Mouse (Mus musculus) hindbrain, embryonic 12.5 days (tissue): ENCODE measurements around the gene 9430015G10Rik. TPM values are rescaled to one million over a fixed set of nuclear protein-coding genes. Genes with fewer than 3 reads are reported as not detected.

Experiments used
- ATAC-seq: fragments of 200-750 bp; cut with Nextera tagmentation; 2 replicates; pipeline ENCODE4 v1.8.0; 2017; ENCODE audit warnings: moderate TSS enrichment; ENCODE audit not compliant: low FRiP score
- H3K27ac ChIP-seq: fragments of 300-500 bp; sonication (generic); 2 replicates; pipeline ENCODE4 v1.5.1; 2016; ENCODE audit warnings: mild to moderate bottlenecking
- H3K27me3 ChIP-seq: fragments of 300-500 bp; sonication (generic); 2 replicates; pipeline ENCODE4 v1.6.1; 2016; ENCODE audit warnings: mild to moderate bottlenecking
- H3K36me3 ChIP-seq: fragments of 300-500 bp; sonication (generic); 2 replicates; pipeline ENCODE4 v1.6.1; 2016; ENCODE audit warnings: mild to moderate bottlenecking
- H3K4me1 ChIP-seq: fragments of 300-500 bp; sonication (generic); 2 replicates; pipeline ENCODE4 v1.6.1; 2016
- H3K4me2 ChIP-seq: fragments of 300-500 bp; sonication (generic); replicated peaks from 2 replicates; pipeline ENCODE4 v1.6.1; 2016; ENCODE audit warnings: mild to moderate bottlenecking
- H3K4me3 ChIP-seq: fragments of 300-500 bp; sonication (generic); 2 replicates; pipeline ENCODE4 v1.5.1; 2016; ENCODE audit warnings: mild to moderate bottlenecking
- H3K9ac ChIP-seq: fragments of 300-500 bp; sonication (generic); 2 replicates; pipeline ENCODE4 v1.6.1; 2016; ENCODE audit warnings: mild to moderate bottlenecking, moderate library complexity
- H3K9me3 ChIP-seq: fragments of 300-500 bp; sonication (generic); replicated peaks from 2 replicates; pipeline ENCODE4 v1.6.1; 2016; ENCODE audit warnings: mild to moderate bottlenecking
- WGBS: fragments of 180-500 bp; shearing (Covaris S2); methylation state at CpG from one replicate; pipeline ENCODE4 v1.1.7; 2016; 5-methylcytosine and 5-hydroxymethylcytosine counted together
- polyA plus RNA-seq: library from polyadenylated mRNA; unstranded; fragments of >200 nt; fragmentation: Nextera tagmentation; extraction: Ambion mirVana; gene quantifications from 2 replicates; pipeline ENCODE4 v1.2.1, GENCODE M21; 2016

The 9430015G10Rik gene
- polyA plus RNA-seq, 1 experiment from 2014 or later = 49.6 TPM

GRCm38 (mm10) chr4:156101481-156101903 is 8.3 kb upstream of the 9430015G10Rik start:
- H3K27me3 ChIP-seq = no peaks in the 10 kb centered on the region
- H3K36me3 ChIP-seq = no peaks in the 10 kb centered on the region
- H3K4me3 ChIP-seq = no peak overlapping the region
- no peak for ATAC-seq
- H3K9me3 ChIP-seq = no peaks in the 10 kb centered on the region
- H3K4me1 ChIP-seq = no peaks in the 10 kb centered on the region
- no peak overlapping the region for H3K9ac ChIP-seq
- H3K4me2 ChIP-seq = no peak overlapping the region
- H3K27ac ChIP-seq = no peak overlapping the region
- 47% methylated on average over 3 of the region's 3 CpGs for WGBS

- no peak overlapping the region for H3K27ac ChIP-seq
- ATAC-seq = no peak
- H3K9me3 ChIP-seq = no peaks in the 10 kb centered on the region
- WGBS = 93% methylated on average over 4 of the region's 4 CpGs
- H3K36me3 ChIP-seq = no peaks in the 10 kb centered on the region
- H3K4me1 ChIP-seq = no peaks in the 10 kb centered on the region
- no peak overlapping the region for H3K4me3 ChIP-seq
- H3K27me3 ChIP-seq = no peaks in the 10 kb centered on the region
- no peak overlapping the region for H3K9ac ChIP-seq
- H3K4me2 ChIP-seq = no peak overlapping the region
Observed at GRCm38 (mm10) chr4:156103342-156103741, 6.4 kb upstream of the 9430015G10Rik start.

- no peaks in the 10 kb centered on the region for H3K27me3 ChIP-seq
- peaks cover 7% of the 10 kb centered on the region for H3K4me1 ChIP-seq
- peak overlapping the region; percentile 55 for H3K4me2 ChIP-seq
- H3K9me3 ChIP-seq = no peaks in the 10 kb centered on the region
- H3K27ac ChIP-seq = peak overlapping the region; percentile 79
- H3K4me3 ChIP-seq = peak overlapping the region; percentile 76
- peak overlapping the region; percentile 65 for H3K9ac ChIP-seq
- peak; percentile 42; the same call in 1 of the 2 replicates for ATAC-seq
- H3K36me3 ChIP-seq = no peaks in the 10 kb centered on the region
- 28% methylated on average over 12 of the region's 13 CpGs for WGBS
Observed at GRCm38 (mm10) chr4:156108606-156109546, 906 bp upstream of the 9430015G10Rik start.

- Histone ChIP-seq H3K4me3 (no peak overlapping the region), H3K27ac (no peak overlapping the region), H3K9me3 (no peaks in the 10 kb centered on the region), H3K4me1 (no peaks in the 10 kb centered on the region), H3K27me3 (no peaks in the 10 kb centered on the region), H3K4me2 (no peak overlapping the region), H3K9ac (no peak overlapping the region), H3K36me3 (peaks cover 83% of the 10 kb centered on the region)
- WGBS = 95% methylated on average over 7 of the region's 7 CpGs
- no peak for ATAC-seq
Observed at GRCm38 (mm10) chr4:156124077-156124476, 14.3 kb downstream of the 9430015G10Rik start.

GRCm38 (mm10) chr4:156125393-156125792 is 15.6 kb downstream of the 9430015G10Rik start:
- no peak overlapping the region for H3K27ac ChIP-seq
- H3K36me3 ChIP-seq = peaks cover 69% of the 10 kb centered on the region
- no peak overlapping the region for H3K4me3 ChIP-seq
- H3K9ac ChIP-seq = no peak overlapping the region
- no peak overlapping the region for H3K4me2 ChIP-seq
- H3K27me3 ChIP-seq = no peaks in the 10 kb centered on the region
- no peaks in the 10 kb centered on the region for H3K9me3 ChIP-seq
- 95% methylated on average over 6 of the region's 6 CpGs for WGBS
- ATAC-seq = no peak
- H3K4me1 ChIP-seq = no peaks in the 10 kb centered on the region

GRCm38 (mm10) chr4:156126841-156127240 is 17.1 kb downstream of the 9430015G10Rik start:
- Histone ChIP-seq H3K9me3 (no peaks in the 10 kb centered on the region), H3K4me2 (no peak overlapping the region), H3K27ac (no peak overlapping the region), H3K36me3 (peaks cover 55% of the 10 kb centered on the region), H3K4me1 (no peaks in the 10 kb centered on the region), H3K4me3 (no peak overlapping the region), H3K27me3 (no peaks in the 10 kb centered on the region), H3K9ac (no peak overlapping the region)
- ATAC-seq = no peak
- WGBS = 90% methylated on average over 7 of the region's 7 CpGs

GRCm38 (mm10) chr4:156128746-156129145 is 19.0 kb downstream of the 9430015G10Rik start:
- Histone ChIP-seq H3K9me3 (no peaks in the 10 kb centered on the region), H3K4me3 (no peak overlapping the region), H3K4me2 (no peak overlapping the region), H3K4me1 (0 out of 2 replicates have a peak, but pooled peaks cover 2% of the 10 kb centered on the region), H3K27me3 (no peaks in the 10 kb centered on the region), H3K36me3 (peaks cover 37% of the 10 kb centered on the region), H3K27ac (no peak overlapping the region), H3K9ac (no peak overlapping the region)
- WGBS = 92% methylated on average over 5 of the region's 5 CpGs
- ATAC-seq = no peak

GRCm38 (mm10) chr4:156130436-156130835 is 20.7 kb downstream of the 9430015G10Rik start, which contains the start of gene Rnf223:
Rnf223 (plus strand) TSS chr4:156130513.
- Histone ChIP-seq H3K9me3 (no peaks in the 10 kb centered on the region), H3K27ac (no peak within 1 kb of the TSS), H3K4me2 (no peak within 1 kb of the TSS), H3K4me1 (0 out of 2 replicates have a peak, but pooled peaks cover 2% of the 10 kb centered on the region), H3K9ac (no peak within 1 kb of the TSS), H3K27me3 (no peaks in the 10 kb centered on the region), H3K4me3 (no peak within 1 kb of the TSS), H3K36me3 (peaks cover 22% of the 10 kb centered on the region)
- WGBS = 87% methylated on average over 15 of the region's 15 CpGs
- ATAC-seq = no peak

GRCm38 (mm10) chr4:156130940-156131339 is 21.2 kb downstream of the 9430015G10Rik start:
- 87% methylated on average over 10 of the region's 10 CpGs for WGBS
- Histone ChIP-seq H3K4me1 (0 out of 2 replicates have a peak, but pooled peaks cover 2% of the 10 kb centered on the region), H3K9ac (no peak overlapping the region), H3K36me3 (peaks cover 17% of the 10 kb centered on the region), H3K27me3 (no peaks in the 10 kb centered on the region), H3K9me3 (no peaks in the 10 kb centered on the region), H3K4me2 (no peak overlapping the region), H3K27ac (no peak overlapping the region), H3K4me3 (no peak overlapping the region)
- no peak for ATAC-seq

- Histone ChIP-seq H3K9me3 (0 out of 2 replicates have a peak, but pooled peaks cover under 1% of the 10 kb centered on the region), H3K36me3 (no peaks in the 10 kb centered on the region), H3K27ac (no peak overlapping the region), H3K4me3 (no peak overlapping the region), H3K9ac (no peak overlapping the region), H3K4me1 (0 out of 2 replicates have a peak, but pooled peaks cover 2% of the 10 kb centered on the region), H3K4me2 (no peak overlapping the region), H3K27me3 (no peaks in the 10 kb centered on the region)
- no peak for ATAC-seq
- 73% methylated on average over 5 of the region's 5 CpGs for WGBS
Observed at GRCm38 (mm10) chr4:156133334-156133733, 23.6 kb downstream of the 9430015G10Rik start.

- Histone ChIP-seq H3K4me2 (no peak overlapping the region), H3K4me3 (no peak overlapping the region), H3K4me1 (0 out of 2 replicates have a peak, but pooled peaks cover 2% of the 10 kb centered on the region), H3K27me3 (no peaks in the 10 kb centered on the region), H3K9me3 (0 out of 2 replicates have a peak, but pooled peaks cover 5% of the 10 kb centered on the region), H3K9ac (no peak overlapping the region), H3K27ac (no peak overlapping the region), H3K36me3 (no peaks in the 10 kb centered on the region)
- 71% methylated on average over 12 of the region's 12 CpGs for WGBS
- ATAC-seq = no peak
Observed at GRCm38 (mm10) chr4:156133943-156134605, 24.3 kb downstream of the 9430015G10Rik start.

- no peak for ATAC-seq
- no peak overlapping the region for H3K4me2 ChIP-seq
- WGBS = 91% methylated on average over 13 of the region's 13 CpGs
- H3K36me3 ChIP-seq = no peaks in the 10 kb centered on the region
- 0 out of 2 replicates have a peak, but pooled peaks cover 5% of the 10 kb centered on the region for H3K9me3 ChIP-seq
- no peaks in the 10 kb centered on the region for H3K27me3 ChIP-seq
- H3K27ac ChIP-seq = no peak overlapping the region
- H3K4me1 ChIP-seq = 0 out of 2 replicates have a peak, but pooled peaks cover 2% of the 10 kb centered on the region
- H3K9ac ChIP-seq = no peak overlapping the region
- H3K4me3 ChIP-seq = no peak overlapping the region
Observed at GRCm38 (mm10) chr4:156135112-156135511, 25.3 kb downstream of the 9430015G10Rik start.
